Mouse (Mus musculus): ENCODE results near the gene Nup93. TPM values are rescaled to one million over a fixed set of nuclear protein-coding genes. Genes with fewer than 3 reads are reported as not detected.

The Nup93 gene
- polyA plus RNA-seq, 1 experiment = 58.7 TPM

DNA sequence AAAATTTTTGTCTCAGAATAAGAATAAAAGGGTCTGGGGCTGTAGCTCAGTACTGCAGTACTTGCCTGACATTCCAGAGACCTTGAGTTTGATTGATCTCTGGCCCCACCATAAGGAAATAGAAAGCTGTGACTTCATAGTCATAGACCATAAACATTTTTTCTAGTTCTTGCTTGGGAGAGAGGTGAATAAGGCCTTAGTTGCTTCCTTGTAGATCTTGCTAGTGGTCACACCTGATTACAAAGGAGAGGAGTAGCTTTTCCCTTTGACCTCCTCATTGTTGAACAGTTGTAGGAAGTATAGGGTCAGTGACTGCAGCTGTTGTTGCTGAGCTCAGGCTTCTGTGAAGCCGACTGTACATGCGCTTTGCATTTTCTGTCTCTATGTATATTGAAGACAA is 90.0 kb downstream of the Nup93 start:
- Histone ChIP-seq H3K36me3 (ENCODE audit: control insufficient read depth, insufficient read depth) (peaks cover 77% of the 10 kb centered on the region), H3K27me3 (ENCODE audit: control insufficient read depth, insufficient read depth, insufficient read length) (no peaks in the 10 kb centered on the region), H3K79me2 (ENCODE audit: control insufficient read depth, insufficient read depth) (no peaks in the 10 kb centered on the region), H3K79me3 (ENCODE audit: low read depth) (no peaks in the 10 kb centered on the region), H3ac (ENCODE audit: control insufficient read depth, insufficient read length, low read depth) (no peak overlapping the region), H3K4me3 (ENCODE audit: insufficient read depth, poor library complexity, severe bottlenecking) (no peak overlapping the region)
- TF ChIP-seq MAX (IDR thresholded peaks at IDR 0.05) (no peak), MYOG (IDR thresholded peaks at IDR 0.05; ENCODE audit: control insufficient read depth, extremely low read depth, insufficient read length) (no peak), CEBPB (IDR thresholded peaks at IDR 0.05; ENCODE audit: low read depth) (no peak), USF1 (IDR thresholded peaks at IDR 0.05; ENCODE audit: low read depth) (no peak)

- peaks cover 72% of the 10 kb centered on the region for H3K36me3 ChIP-seq (ENCODE audit: control insufficient read depth, insufficient read depth)
- H3K4me3 ChIP-seq (ENCODE audit: insufficient read depth, poor library complexity, severe bottlenecking) = no peak overlapping the region
- H3K79me2 ChIP-seq (ENCODE audit: control insufficient read depth, insufficient read depth) = no peaks in the 10 kb centered on the region
- H3K79me3 ChIP-seq (ENCODE audit: low read depth) = no peaks in the 10 kb centered on the region
- no peak overlapping the region for H3ac ChIP-seq (ENCODE audit: control insufficient read depth, insufficient read length, low read depth)
- no peak for TF ChIP-seq FOSL1 (IDR thresholded peaks at IDR 0.05; ENCODE audit: insufficient read depth, low read length, poor library complexity, severe bottlenecking)
- no peak for TF ChIP-seq CTCF (IDR thresholded peaks at IDR 0.05; ENCODE audit: control insufficient read depth, insufficient read depth, insufficient read length)
- no peak for TF ChIP-seq MAX (IDR thresholded peaks at IDR 0.05)
- TF ChIP-seq CEBPB (IDR thresholded peaks at IDR 0.05; ENCODE audit: low read depth) = no peak
- no peak for TF ChIP-seq MYOG (IDR thresholded peaks at IDR 0.05; ENCODE audit: control insufficient read depth, extremely low read depth, insufficient read length)
- TF ChIP-seq MYOD1 (IDR thresholded peaks at IDR 0.05; ENCODE audit: control insufficient read depth, insufficient read length, low read depth) = no peak
- TF ChIP-seq USF1 (IDR thresholded peaks at IDR 0.05; ENCODE audit: low read depth) = no peak
- no peaks in the 10 kb centered on the region for H3K27me3 ChIP-seq (ENCODE audit: control insufficient read depth, insufficient read depth, insufficient read length)
Measured at GRCm38 (mm10) chr8:94306989-94307513, 92.7 kb downstream of the Nup93 start.

GRCm38 (mm10) chr8:94307652-94308051 is 93.3 kb downstream of the Nup93 start:
- Histone ChIP-seq H3ac (ENCODE audit: control insufficient read depth, insufficient read length, low read depth) (no peak overlapping the region), H3K36me3 (ENCODE audit: control insufficient read depth, insufficient read depth) (peaks cover 77% of the 10 kb centered on the region), H3K79me2 (ENCODE audit: control insufficient read depth, insufficient read depth) (no peaks in the 10 kb centered on the region), H3K79me3 (ENCODE audit: low read depth) (no peaks in the 10 kb centered on the region), H3K27me3 (ENCODE audit: control insufficient read depth, insufficient read depth, insufficient read length) (no peaks in the 10 kb centered on the region), H3K4me3 (ENCODE audit: insufficient read depth, poor library complexity, severe bottlenecking) (no peak overlapping the region)
- TF ChIP-seq MYOG (IDR thresholded peaks at IDR 0.05; ENCODE audit: control insufficient read depth, extremely low read depth, insufficient read length) = no peak
- no peak for TF ChIP-seq MAX (IDR thresholded peaks at IDR 0.05)
- no peak for TF ChIP-seq FOSL1 (IDR thresholded peaks at IDR 0.05; ENCODE audit: insufficient read depth, low read length, poor library complexity, severe bottlenecking)
- TF ChIP-seq CEBPB (IDR thresholded peaks at IDR 0.05; ENCODE audit: low read depth) = no peak
- no peak for TF ChIP-seq CTCF (IDR thresholded peaks at IDR 0.05; ENCODE audit: control insufficient read depth, insufficient read depth, insufficient read length)
- TF ChIP-seq MYOD1 (IDR thresholded peaks at IDR 0.05; ENCODE audit: control insufficient read depth, insufficient read length, low read depth) = no peak
- no peak for TF ChIP-seq USF1 (IDR thresholded peaks at IDR 0.05; ENCODE audit: low read depth)

- Histone ChIP-seq H3K79me2 (ENCODE audit: control insufficient read depth, insufficient read depth) (no peaks in the 10 kb centered on the region), H3K36me3 (ENCODE audit: control insufficient read depth, insufficient read depth) (peaks cover 42% of the 10 kb centered on the region)
- TF ChIP-seq CEBPB (IDR thresholded peaks at IDR 0.05; ENCODE audit: low read depth) (no peak), MAX (IDR thresholded peaks at IDR 0.05) (no peak), MYOG (IDR thresholded peaks at IDR 0.05; ENCODE audit: control insufficient read depth, extremely low read depth, insufficient read length) (no peak), CTCF (IDR thresholded peaks at IDR 0.05; ENCODE audit: control insufficient read depth, insufficient read depth, insufficient read length) (no peak), MYOD1 (IDR thresholded peaks at IDR 0.05; ENCODE audit: control insufficient read depth, insufficient read length, low read depth) (no peak), FOSL1 (IDR thresholded peaks at IDR 0.05; ENCODE audit: insufficient read depth, low read length, poor library complexity, severe bottlenecking) (no peak), USF1 (IDR thresholded peaks at IDR 0.05; ENCODE audit: low read depth) (no peak)
Measured at GRCm38 (mm10) chr8:94314069-94314468, 99.7 kb downstream of the Nup93 start.

GRCm38 (mm10) chr8:94317249-94317648 is 102.9 kb downstream of the Nup93 start:
- no peak for TF ChIP-seq MAX (IDR thresholded peaks at IDR 0.05)
- no peak for TF ChIP-seq FOSL1 (IDR thresholded peaks at IDR 0.05; ENCODE audit: insufficient read depth, low read length, poor library complexity, severe bottlenecking)
- no peak for TF ChIP-seq USF1 (IDR thresholded peaks at IDR 0.05; ENCODE audit: low read depth)
- TF ChIP-seq CTCF (IDR thresholded peaks at IDR 0.05; ENCODE audit: control insufficient read depth, insufficient read depth, insufficient read length) = no peak
- H3K4me3 ChIP-seq (ENCODE audit: insufficient read depth, poor library complexity, severe bottlenecking) = no peak overlapping the region

More at GRCm38 (mm10) chr8:94314069-94314468, 99.7 kb downstream of the Nup93 start:
- Histone ChIP-seq H3K4me3 (ENCODE audit: insufficient read depth, poor library complexity, severe bottlenecking) (no peak overlapping the region), H3K79me3 (ENCODE audit: low read depth) (no peaks in the 10 kb centered on the region), H3ac (ENCODE audit: control insufficient read depth, insufficient read length, low read depth) (no peak overlapping the region), H3K27me3 (ENCODE audit: control insufficient read depth, insufficient read depth, insufficient read length) (no peaks in the 10 kb centered on the region)

DNA sequence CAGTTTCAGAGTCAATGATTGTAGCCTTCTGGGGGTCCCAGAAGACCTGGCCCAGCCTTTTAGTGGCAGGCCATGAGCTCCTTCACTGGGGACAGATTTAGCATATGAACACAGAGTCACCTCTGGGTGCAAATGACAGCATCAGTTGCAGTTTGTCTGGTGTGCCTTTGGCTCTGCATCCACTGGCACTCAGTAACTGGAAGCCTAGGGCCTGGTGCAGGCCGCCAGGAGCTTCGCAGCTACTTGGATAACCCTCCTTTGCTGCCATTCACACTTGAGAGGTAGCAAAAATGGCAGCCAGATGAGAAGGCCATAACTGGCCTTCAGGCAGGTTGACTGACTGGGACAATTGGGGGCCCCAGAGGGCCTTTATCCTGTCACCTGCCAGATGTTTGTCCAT is 103.3 kb downstream of the Nup93 start:
- no peak for TF ChIP-seq MYOD1 (IDR thresholded peaks at IDR 0.05; ENCODE audit: control insufficient read depth, insufficient read length, low read depth)
- no peak for TF ChIP-seq FOSL1 (IDR thresholded peaks at IDR 0.05; ENCODE audit: insufficient read depth, low read length, poor library complexity, severe bottlenecking)
- TF ChIP-seq CEBPB (IDR thresholded peaks at IDR 0.05; ENCODE audit: low read depth) = no peak
- TF ChIP-seq MYOG (IDR thresholded peaks at IDR 0.05; ENCODE audit: control insufficient read depth, extremely low read depth, insufficient read length) = no peak

More at GRCm38 (mm10) chr8:94317249-94317648, 102.9 kb downstream of the Nup93 start:
- no peaks in the 10 kb centered on the region for H3K79me2 ChIP-seq (ENCODE audit: control insufficient read depth, insufficient read depth)
- peaks cover 23% of the 10 kb centered on the region for H3K36me3 ChIP-seq (ENCODE audit: control insufficient read depth, insufficient read depth)
- no peak overlapping the region for H3ac ChIP-seq (ENCODE audit: control insufficient read depth, insufficient read length, low read depth)
- no peaks in the 10 kb centered on the region for H3K27me3 ChIP-seq (ENCODE audit: control insufficient read depth, insufficient read depth, insufficient read length)
- no peaks in the 10 kb centered on the region for H3K79me3 ChIP-seq (ENCODE audit: low read depth)

More for the DNA sequence above, 103.3 kb downstream of the Nup93 start:
- no peaks in the 10 kb centered on the region for H3K79me2 ChIP-seq (ENCODE audit: control insufficient read depth, insufficient read depth)
- no peaks in the 10 kb centered on the region for H3K79me3 ChIP-seq (ENCODE audit: low read depth)
- H3K36me3 ChIP-seq (ENCODE audit: control insufficient read depth, insufficient read depth) = peaks cover 19% of the 10 kb centered on the region
- no peak overlapping the region for H3ac ChIP-seq (ENCODE audit: control insufficient read depth, insufficient read length, low read depth)
- no peaks in the 10 kb centered on the region for H3K27me3 ChIP-seq (ENCODE audit: control insufficient read depth, insufficient read depth, insufficient read length)
- no peak overlapping the region for H3K4me3 ChIP-seq (ENCODE audit: insufficient read depth, poor library complexity, severe bottlenecking)
